Mouse (Mus musculus) kidney, postnatal 25 days (tissue): ENCODE measurements around the gene Ccl22.

Experiments used
- DNase-seq, 2 experiments: peaks; one replicate each; pipeline ENCODE4 v3.0.0; 2021; ENCODE audit warnings: mixed read lengths in 2 of 2

The Ccl22 gene

DNA sequence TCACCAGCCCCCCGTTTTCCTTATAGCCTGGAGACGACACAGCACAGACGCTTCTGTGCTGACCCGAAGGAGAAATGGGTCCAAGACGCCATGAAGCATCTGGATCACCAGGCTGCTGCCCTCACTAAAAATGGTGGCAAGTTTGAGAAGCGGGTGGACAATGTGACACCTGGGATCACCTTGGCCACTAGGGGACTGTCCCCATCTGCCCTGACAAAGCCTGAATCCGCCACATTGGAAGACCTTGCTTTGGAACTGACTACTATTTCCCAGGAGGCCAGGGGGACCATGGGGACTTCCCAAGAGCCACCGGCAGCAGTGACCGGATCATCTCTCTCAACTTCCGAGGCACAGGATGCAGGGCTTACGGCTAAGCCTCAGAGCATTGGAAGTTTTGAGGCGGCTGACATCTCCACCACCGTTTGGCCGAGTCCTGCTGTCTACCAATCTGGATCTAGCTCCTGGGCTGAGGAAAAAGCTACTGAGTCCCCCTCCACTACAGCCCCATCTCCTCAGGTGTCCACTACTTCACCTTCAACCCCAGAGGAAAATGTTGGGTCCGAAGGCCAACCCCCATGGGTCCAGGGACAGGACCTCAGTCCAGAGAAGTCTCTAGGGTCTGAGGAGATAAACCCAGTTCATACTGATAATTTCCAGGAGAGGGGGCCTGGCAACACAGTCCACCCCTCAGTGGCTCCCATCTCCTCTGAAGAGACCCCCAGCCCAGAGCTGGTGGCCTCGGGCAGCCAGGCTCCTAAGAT is 34.3 kb downstream of the Ccl22 start:
- peak in 1 of 2 experiments; percentile 24 for DNase-seq

DNA sequence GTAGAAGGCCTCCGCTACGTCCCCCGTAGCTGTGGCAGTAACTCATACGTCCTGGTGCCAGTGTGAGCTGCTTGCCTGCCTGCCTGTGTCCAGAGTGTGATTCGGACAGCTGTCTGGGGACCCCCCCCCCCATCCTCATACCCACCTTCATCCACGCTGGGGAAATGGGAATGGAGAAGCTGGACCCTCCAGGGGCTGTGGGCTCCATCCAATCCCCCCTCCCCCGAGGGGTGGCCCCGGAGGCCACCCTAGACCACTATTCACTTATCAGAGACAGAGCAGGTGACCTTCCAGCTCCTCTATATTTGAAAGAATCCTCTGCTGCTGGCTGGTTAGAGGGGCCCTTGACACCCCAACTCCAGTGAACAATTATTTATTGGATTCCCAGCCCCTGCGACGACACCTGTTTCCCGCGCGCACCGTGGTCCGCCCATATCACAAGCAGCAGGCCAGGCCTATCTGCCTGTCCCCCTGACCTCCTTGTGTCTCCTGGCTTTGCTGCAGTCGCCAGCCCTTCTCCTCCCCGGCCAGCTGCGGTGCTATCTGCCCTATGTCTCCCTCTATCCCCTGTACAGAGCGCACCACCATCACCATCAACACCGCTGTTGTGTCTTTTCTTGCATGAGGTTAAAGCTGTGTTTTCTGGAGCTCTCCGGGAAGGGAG is 35.2 kb downstream of the Ccl22 start:
- DNase-seq, result peak in 1 of 2 experiments; percentile 36

DNA sequence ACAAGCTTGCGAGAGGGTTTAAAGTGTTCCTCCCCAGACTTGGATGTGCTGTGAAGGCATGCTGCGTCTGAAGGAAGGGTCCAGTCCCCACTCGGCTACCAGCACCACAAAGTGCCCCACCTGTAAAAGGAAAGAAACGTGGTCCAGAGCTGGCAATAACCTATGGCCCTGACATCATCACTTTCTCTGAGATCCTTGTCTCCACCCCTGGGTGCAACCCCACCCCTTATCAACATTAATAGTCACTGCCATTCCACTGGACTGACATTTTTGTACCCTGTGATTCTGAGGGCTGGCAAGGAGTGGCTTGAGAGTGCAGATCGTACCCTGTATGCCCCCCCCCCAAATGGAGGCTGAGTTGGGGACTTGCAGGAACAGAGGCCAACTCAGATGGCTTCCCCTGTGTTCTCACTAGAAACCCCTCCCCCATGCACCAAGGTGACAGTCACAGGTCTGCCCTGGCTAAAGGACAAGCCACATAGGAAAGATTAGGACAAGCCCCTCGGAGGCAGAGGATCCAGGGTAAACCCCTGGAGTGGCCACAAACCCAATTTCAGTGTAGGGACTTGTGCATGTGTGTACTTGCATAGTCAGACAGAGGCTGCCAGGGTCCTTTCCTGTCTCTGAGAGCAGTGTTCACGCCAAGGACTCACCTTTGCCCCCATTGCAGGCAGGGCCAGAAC is 35.9 kb downstream of the Ccl22 start:
- DNase-seq, result no peak

DNA sequence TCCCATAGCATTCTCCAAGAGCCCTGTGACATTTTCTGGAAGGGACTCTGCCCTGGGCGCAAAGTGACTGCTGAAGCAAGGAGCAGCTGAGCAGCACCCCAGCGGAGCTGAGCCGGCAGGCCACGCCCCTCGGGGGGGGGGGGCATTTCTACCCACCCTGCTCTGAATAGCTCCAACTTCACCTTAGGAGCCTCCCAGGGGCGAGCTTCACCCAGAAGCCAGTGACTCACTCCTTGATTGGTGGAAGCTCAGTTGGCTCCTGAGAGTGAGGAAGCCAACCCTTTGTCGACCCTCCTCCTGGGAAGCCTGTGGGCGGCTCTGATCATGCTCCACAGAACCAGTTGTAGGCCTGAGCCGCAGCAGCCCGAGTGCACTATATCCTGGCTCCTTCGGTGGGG is 36.4 kb downstream of the Ccl22 start:
- DNase-seq, result peak; percentile 85 to 95

DNA sequence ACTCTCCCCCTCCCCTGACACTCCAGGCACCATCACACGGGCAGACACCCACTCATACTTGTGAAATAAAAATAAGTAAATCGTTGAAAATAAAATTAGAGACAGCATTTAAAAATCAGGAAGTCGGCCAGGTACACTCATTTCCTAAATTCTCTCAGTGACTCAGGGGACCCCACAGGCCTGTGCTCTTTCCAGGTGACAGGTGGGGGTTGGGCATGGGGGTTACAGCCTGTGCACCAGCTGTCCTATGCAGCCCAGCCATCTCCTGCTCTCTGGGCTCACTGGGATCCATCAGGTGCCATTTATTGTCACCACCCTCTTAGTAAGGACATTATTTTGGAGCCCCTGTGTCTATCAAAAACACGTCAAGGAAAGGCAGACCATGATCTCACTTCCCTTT is 38.5 kb downstream of the Ccl22 start:
- DNase-seq, result no peak

DNA sequence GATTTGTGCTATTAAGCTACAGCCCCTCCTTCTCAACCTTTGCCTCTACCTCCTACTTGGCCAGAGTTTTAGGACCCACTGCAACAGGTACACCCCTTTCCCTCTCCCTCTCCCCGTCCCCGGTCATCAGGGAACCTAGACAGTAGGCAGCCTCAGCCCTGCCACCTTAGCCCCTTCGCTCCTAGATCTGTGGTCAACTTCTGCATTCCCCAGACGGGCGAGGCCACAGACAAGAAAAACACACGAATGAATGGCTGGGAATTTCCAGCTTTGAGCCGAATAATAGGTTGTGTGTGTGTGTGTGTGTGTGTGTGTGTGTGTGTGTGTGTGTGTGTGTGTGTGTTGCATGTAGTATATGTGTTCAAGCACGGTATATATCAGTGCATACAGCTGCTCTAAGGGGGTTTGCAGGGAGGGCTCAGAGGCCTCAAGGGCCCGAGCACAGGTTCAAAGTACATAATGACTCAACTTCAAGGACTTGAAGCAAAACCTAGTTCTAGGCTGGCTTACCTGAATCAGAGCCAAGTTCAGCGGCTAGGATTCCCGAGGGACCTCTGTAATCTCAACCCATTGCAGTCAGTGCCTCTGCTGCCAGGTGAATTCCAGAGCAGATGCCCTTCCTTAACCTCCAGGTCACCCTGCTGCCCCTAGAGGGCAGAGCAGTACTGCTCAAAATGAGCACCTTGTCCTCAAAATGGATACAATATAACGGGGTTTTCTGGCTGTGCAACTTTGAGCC is 40.0 kb downstream of the Ccl22 start:
- DNase-seq, result peak; percentile 79 to 89

DNA sequence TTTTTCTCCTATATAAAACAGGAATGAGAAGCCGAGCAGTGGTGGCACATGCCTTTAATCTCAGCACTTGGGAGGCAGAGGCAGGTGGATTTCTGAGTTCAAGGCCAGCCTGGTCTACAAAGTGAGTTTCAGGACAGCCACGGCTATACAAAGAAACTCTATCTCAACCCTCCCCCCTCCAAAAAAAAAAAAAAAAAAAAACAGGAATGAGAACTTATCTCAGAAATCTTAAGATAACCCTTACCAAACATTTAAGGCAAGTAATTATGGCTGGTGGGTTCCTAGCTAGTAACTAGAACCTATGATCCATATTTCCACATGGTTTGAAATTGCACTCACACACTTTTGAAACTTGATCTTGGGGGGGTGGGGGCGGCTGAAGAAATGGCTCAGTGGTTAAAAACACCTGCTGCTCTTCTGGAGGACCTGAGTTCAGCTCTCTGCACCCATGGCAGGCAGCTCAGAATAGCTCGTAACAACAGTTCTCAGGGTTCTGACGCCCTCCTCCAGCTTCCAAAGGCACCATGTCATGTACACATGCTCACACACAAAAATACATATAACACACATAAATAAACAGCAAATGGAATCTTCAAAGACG is 40.7 kb downstream of the Ccl22 start:
- no peak for DNase-seq

DNA sequence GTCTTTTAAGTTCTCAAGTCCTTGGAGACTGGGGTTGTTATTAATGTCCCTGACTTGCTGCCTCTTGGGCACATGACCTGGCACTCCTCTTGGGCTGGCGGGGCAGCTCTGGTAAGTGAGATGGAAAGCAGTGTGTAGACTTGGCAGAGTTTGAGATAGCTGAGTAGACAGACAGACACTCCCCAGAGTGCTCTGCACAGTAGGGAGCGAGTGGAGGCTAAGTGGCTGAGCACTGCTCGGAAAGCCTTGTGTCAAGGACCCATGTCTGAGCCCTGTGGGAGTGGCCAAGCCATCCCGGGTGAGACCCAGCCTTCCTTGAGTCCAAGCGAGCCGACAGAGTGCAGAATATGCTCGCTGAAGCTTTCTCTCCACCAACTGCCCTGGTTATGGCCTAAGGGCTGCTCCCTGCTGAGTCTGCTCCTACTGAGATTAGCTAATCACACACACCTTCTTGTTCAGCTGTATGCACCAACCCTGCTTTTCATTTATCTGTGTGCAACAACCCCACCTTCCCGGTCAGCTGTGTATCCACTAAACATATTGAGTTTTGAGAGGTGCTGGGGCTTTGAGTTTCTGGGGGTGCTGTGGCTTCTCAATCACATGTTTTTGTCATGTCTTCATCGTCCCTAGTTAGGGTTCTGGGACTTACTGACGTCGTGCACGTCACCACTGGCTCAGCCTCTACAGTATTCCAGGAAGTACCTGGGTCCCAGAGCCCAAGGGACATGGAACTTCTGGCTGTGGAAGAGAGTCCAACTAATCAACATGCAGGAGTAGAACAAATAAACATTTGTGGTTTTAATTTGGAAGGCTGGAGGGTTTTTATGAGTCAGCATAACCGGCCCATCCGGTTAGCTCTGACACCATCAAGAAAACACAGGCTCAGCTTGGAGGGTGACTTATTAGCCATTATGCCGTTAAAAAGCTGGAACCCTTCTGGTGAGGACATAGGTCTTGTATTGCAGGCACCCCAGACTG is 42.4 kb downstream of the Ccl22 start:
- peak; percentile 60 to 80 for DNase-seq

DNA sequence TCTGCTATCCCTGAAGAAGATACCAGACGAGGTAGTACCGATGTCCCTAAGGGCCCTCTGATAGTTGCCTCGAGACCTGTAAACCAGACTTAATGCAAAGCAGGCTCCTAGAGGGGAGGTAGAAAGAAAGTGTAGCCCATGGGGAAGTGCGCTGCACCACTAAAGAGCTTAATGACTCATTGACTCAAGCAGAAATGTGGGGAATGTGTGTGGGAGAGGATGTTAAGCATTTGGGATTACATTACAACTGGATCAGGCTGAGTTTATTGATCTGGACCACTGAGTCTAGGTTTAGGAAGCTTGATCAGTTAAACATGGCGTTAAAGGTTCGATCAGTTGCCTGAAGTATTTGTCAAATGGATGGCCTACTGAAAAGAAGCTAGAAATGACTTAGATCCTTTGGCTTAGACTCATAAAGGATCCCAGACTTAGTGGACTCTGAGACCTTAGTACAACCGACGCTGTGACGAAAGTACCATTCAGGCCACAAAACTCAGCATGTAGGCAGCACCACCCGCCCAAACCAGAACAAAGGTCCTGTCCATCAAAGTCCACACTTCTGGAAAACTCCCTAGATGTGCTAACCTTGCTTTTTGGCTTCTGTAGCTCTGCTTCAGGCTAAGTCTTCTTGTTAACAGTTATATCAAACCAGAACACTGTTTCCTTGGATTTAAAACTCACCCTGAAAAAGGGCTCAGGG is 44.0 kb downstream of the Ccl22 start:
- DNase-seq, result peak; percentile 35 to 70

DNA sequence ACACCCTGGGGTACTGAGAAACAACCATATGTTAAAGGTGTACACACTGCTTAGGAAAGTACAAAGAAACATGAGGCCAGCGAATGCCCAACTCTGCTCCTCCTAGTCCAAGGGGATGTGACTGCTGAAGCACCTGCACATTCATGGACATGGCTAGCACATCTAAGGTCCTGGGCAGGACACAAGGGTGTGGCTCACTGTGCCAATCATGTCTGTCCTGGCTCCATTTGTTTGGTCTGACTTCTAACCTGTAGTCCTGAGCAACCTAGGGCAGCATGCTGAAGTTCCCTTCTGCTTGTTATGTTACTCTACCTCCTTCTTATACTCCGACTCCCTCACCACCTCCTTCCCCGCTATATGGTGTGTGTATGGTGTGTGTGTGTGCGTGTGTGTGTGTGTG is 49.0 kb downstream of the Ccl22 start:
- no peak for DNase-seq

DNA sequence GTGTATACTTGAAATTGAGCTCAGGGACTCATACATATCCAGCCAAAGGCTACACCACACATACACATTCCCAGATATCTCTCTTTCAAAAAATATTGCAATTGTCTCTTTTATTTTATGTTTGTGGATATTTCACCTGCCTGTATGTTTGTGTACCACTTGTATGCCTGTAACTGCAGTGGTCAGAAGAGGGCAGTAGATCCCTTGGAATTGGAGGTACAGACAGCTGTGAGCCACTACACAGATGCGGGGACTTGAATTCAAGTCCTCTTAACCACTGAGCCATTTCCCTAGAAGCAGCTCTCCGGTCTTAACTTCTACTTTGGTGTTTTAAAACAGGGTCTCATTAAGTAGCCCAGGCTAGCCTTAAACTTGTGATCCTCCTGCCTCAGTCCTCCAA is 49.4 kb downstream of the Ccl22 start:
- no peak for DNase-seq

DNA sequence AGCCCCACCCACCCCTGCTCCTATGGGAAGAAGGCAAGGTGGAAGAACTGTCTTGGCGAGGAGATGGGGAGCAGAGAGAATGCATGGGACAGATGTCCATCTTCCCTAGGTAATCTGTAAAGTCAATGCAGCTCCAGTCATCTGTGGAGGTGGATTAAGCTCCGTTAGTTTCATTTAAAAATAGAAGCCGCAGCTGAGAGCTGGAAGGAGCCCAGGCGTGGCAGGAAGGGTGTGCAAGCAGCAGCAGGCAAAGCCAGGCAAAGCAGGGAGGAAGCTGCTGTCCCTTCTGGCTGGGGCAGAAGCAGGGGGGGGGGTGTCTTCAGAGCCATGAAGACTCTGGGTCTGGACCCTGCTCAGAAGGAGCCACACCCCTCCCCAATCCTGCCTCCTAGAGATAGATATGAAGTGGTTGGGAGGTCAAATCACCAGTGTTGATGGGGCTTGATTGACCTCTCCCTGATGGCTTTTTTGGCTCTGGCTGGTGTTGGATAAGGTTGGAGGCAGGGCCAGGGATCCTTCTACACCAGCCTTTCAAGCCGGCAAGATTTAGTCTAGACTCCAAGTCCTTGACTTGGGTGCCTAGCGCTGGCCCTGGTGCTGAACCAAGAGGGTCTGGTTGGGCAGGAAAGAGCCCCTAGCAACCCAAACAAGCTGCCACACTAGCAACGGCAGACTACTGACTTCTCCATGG is 55.0 kb downstream of the Ccl22 start:
- DNase-seq, result peak; percentile 28 to 37
